Mouse (Mus musculus) cortical plate, adult 2 months (tissue): Measurements from ENCODE around the gene Smug1. TPM values are rescaled to one million over a fixed set of nuclear protein-coding genes. Genes with fewer than 3 reads are reported as not detected.

Experiments
- H3K27ac ChIP-seq: fragments of 200-500 bp; 2 replicates; pipeline ENCODE4 v1.5.1; 2012; ENCODE audit warnings: low read length, control low read depth, inconsistent platforms; ENCODE audit not compliant: insufficient read depth
- H3K4me1 ChIP-seq: fragments of 200-500 bp; 2 replicates; pipeline ENCODE4 v1.6.1; 2011; ENCODE audit warnings: low read length; ENCODE audit not compliant: control insufficient read depth, insufficient read depth
- H3K4me3 ChIP-seq: fragments of 200-500 bp; 2 replicates; pipeline ENCODE4 v1.5.1; 2011; ENCODE audit warnings: mild to moderate bottlenecking, low read length, control low read depth; ENCODE audit not compliant: insufficient read depth
- CTCF ChIP-seq: fragments of 200-500 bp; IDR thresholded peaks from 2 replicates; pipeline ENCODE4 v1.5.1; 2011; ENCODE audit warnings: mild to moderate bottlenecking, control low read depth, low read length; ENCODE audit not compliant: insufficient read depth; ENCODE audit errors: extremely low read depth
- POLR2A ChIP-seq: fragments of 200-500 bp; IDR thresholded peaks from 2 replicates; pipeline ENCODE4 v1.6.1; 2011; ENCODE audit warnings: mild to moderate bottlenecking, low read length, control low read depth; ENCODE audit not compliant: insufficient read depth; ENCODE audit errors: extremely low read depth
- polyA plus RNA-seq: library from polyadenylated mRNA; depleted of rRNA; stranded (reverse); fragments of >200 nt; gene quantifications from 2 replicates; pipeline ENCODE4 v1.2.3, GENCODE M21; 2012; rRNA removed

Gene Smug1
- polyA plus RNA-seq, 1 experiment, result 19.9 TPM

DNA sequence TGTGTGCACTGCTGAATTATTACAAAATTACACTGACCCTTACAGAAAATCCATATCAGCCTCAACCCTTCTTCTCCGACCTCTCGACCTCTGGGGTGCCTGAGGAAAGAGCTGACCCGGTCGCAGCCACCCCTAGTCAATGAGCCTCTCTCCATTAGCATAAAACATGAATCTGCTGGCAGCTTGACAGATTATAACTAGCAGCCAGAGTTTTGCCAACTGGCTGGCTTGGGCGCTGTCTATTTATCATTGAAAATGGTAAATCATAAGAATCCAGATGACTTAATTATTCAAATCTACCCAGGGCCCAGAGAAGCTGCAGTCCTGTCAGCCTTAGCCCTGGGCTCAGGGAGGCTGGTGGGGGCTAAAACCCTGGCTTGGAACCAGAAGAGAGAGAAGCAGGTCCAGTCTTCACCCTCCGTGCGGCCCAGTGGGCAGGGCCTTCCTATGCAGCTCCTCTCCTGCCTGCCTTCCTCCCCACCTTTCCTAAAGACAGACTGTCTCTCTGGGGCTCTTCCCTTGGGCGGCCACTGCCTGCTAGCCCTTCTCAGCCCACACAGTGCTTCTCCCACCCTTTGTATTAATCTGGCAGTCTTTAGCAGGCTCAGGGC is 58.7 kb downstream of the Smug1 start:
- TF ChIP-seq CTCF, result no peak
- no peak for TF ChIP-seq POLR2A
- H3K4me3 ChIP-seq, result no peak overlapping the region

DNA sequence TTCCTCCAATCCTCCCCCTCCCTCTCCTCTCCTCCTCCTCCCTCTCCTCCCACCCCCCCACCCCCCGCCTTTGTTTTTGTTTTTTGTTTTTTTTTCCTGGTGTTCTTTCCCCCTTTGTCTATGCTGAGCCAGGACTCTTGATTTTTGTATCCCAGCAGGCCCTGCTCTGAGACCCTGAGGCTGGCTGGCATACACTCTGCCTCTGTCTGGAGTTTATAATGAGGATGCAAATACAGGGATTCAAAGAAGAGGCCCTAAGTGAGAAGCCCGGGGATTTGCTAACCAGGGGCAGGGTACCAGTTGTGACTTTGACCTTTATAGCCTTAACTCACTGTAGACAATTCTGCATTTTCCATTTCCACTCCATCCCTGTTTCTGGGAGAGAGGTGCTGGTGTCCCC is 60.7 kb downstream of the Smug1 start:
- Histone ChIP-seq H3K4me3 (no peak overlapping the region), H3K27ac (no peak overlapping the region), H3K4me1 (no peaks in the 10 kb centered on the region)
- TF ChIP-seq CTCF (no peak), POLR2A (no peak)

More for the DNA sequence above, 58.7 kb downstream of the Smug1 start:
- Histone ChIP-seq H3K4me1 (no peaks in the 10 kb centered on the region), H3K27ac (no peak overlapping the region)

Other genes starting within 250 kb of the Smug1 start
- gene Hoxc13, start 246.0 kb downstream of the Smug1 start, polyA plus RNA-seq, result not detected in 2 replicates
- gene Hoxc12, start 230.3 kb downstream of the Smug1 start, polyA plus RNA-seq, result not detected in 2 replicates
- not detected in 2 replicates for gene Hoxc11, start 212.7 kb downstream of the Smug1 start, polyA plus RNA-seq
- not detected in 2 replicates for gene Hoxc10, start 200.3 kb downstream of the Smug1 start, polyA plus RNA-seq
- not detected in 2 replicates for gene Hoxc5, start 199.6 kb downstream of the Smug1 start, polyA plus RNA-seq
- gene Hoxc9, start 190.7 kb downstream of the Smug1 start, polyA plus RNA-seq, result not detected in 2 replicates
- gene Hoxc8, start 176.5 kb downstream of the Smug1 start, polyA plus RNA-seq, result not detected in 2 replicates
- gene Hoxc6, start 168.8 kb downstream of the Smug1 start, polyA plus RNA-seq, result not detected in 2 replicates
- not detected in 2 replicates for gene Hoxc4, start 148.2 kb downstream of the Smug1 start, polyA plus RNA-seq
- gene Cbx5, start 72.7 kb upstream of the Smug1 start, polyA plus RNA-seq, result 72.1 and 74.4 TPM in 2 replicates
- 276 and 310 TPM in 2 replicates for gene Hnrnpa1, start 73.3 kb upstream of the Smug1 start, polyA plus RNA-seq
- 0.11 and 0.21 TPM in 2 replicates for gene Nfe2, start 91.3 kb upstream of the Smug1 start, polyA plus RNA-seq
- gene Copz1, start 105.6 kb upstream of the Smug1 start, polyA plus RNA-seq, result 140 and 148 TPM in 2 replicates
- 0.98 and 1.2 TPM in 2 replicates for gene Gpr84, start 143.5 kb upstream of the Smug1 start, polyA plus RNA-seq
- 42.3 and 45.2 TPM in 2 replicates for gene Zfp385a, start 173.0 kb upstream of the Smug1 start, polyA plus RNA-seq
- 2.4 and 3.8 TPM in 2 replicates for gene Itga5, start 199.7 kb upstream of the Smug1 start, polyA plus RNA-seq